Mouse (Mus musculus): ENCODE results near the gene Crybg2. TPM values are rescaled to one million over a fixed set of nuclear protein-coding genes. Genes with fewer than 3 reads are reported as not detected.
A peak's percentile ranks its signal among the peaks of the same experiment; 100 is the strongest.

Gene Crybg2
- polyA plus RNA-seq, 1 experiment from 2014 or later: 0.89 TPM

- no peak for ATAC-seq (ENCODE audit: low FRiP score)
- Histone ChIP-seq H3K4me2 (no peak overlapping the region), H3K9me3 (ENCODE audit: control insufficient read depth, low read length) (no peaks in the 10 kb centered on the region), H3K36me3 (ENCODE audit: control insufficient read depth, insufficient read depth, low read length) (no peaks in the 10 kb centered on the region), H3K4me3 (ENCODE audit: low read depth, low read length) (no peak overlapping the region), H3K27me3 (ENCODE audit: control insufficient read depth, insufficient read depth, low read length) (no peaks in the 10 kb centered on the region), H3K27ac (ENCODE audit: low read depth, low read length) (no peak overlapping the region), H3K4me1 (ENCODE audit: control insufficient read depth, insufficient read depth, low read length) (no peaks in the 10 kb centered on the region), H3K9ac (ENCODE audit: low read length) (no peak overlapping the region)
- no peak for DNase-seq (ENCODE audit: low spot score, missing footprints)
- WGBS: 49% methylated on average over 8 of the region's 8 CpGs
Measured at GRCm38 (mm10) chr4:134052560-134052959, 8.1 kb upstream of the Crybg2 start.

- WGBS: 84% methylated on average over 3 of the region's 3 CpGs
- no peaks in the 10 kb centered on the region for H3K9me3 ChIP-seq (ENCODE audit: control insufficient read depth, low read length)
- no peak within 1 kb of the TSS for H3K4me2 ChIP-seq
- ATAC-seq (ENCODE audit: low FRiP score) (no peak), DNase-seq (ENCODE audit: low spot score, missing footprints) (no peak)
- H3K4me1 ChIP-seq (ENCODE audit: control insufficient read depth, insufficient read depth, low read length): no peaks in the 10 kb centered on the region
- no peaks in the 10 kb centered on the region for H3K36me3 ChIP-seq (ENCODE audit: control insufficient read depth, insufficient read depth, low read length)
- H3K9ac ChIP-seq (ENCODE audit: low read length): no peak within 1 kb of the TSS
- H3K4me3 ChIP-seq (ENCODE audit: low read depth, low read length): no peak within 1 kb of the TSS
- no peak within 1 kb of the TSS for H3K27ac ChIP-seq (ENCODE audit: low read depth, low read length)
- no peaks in the 10 kb centered on the region for H3K27me3 ChIP-seq (ENCODE audit: control insufficient read depth, insufficient read depth, low read length)
Measured at GRCm38 (mm10) chr4:134053538-134053937, 7.1 kb upstream of the Crybg2 start, which contains the start of gene Zfp683. Zfp683 (plus strand) TSS chr4:134053838.

GRCm38 (mm10) chr4:134058166-134058715 lies 2.4 kb upstream of the Crybg2 start:
- Histone ChIP-seq H3K27me3 (ENCODE audit: control insufficient read depth, insufficient read depth, low read length) (peaks cover 2% of the 10 kb centered on the region; the same call in 1 of the 2 replicates), H3K9me3 (ENCODE audit: control insufficient read depth, low read length) (no peaks in the 10 kb centered on the region), H3K36me3 (ENCODE audit: control insufficient read depth, insufficient read depth, low read length) (no peaks in the 10 kb centered on the region), H3K4me3 (ENCODE audit: low read depth, low read length) (no peak overlapping the region), H3K27ac (ENCODE audit: low read depth, low read length) (no peak overlapping the region), H3K9ac (ENCODE audit: low read length) (no peak overlapping the region), H3K4me1 (ENCODE audit: control insufficient read depth, insufficient read depth, low read length) (no peaks in the 10 kb centered on the region), H3K4me2 (peak overlapping the region; percentile 3; the same call in 1 of the 2 replicates)
- DNase-seq (ENCODE audit: low spot score, missing footprints) (peak; percentile 68), ATAC-seq (ENCODE audit: low FRiP score) (no peak)
- 43% methylated on average over 14 of the region's 14 CpGs for WGBS

GRCm38 (mm10) chr4:134058908-134059307 lies 1.7 kb upstream of the Crybg2 start:
- DNase-seq (ENCODE audit: low spot score, missing footprints): no peak
- 79% methylated on average over 6 of the region's 6 CpGs for WGBS
- H3K9me3 ChIP-seq (ENCODE audit: control insufficient read depth, low read length): no peaks in the 10 kb centered on the region
- no peak overlapping the region for H3K4me3 ChIP-seq (ENCODE audit: low read depth, low read length)
- peaks cover 2% of the 10 kb centered on the region; the same call in 1 of the 2 replicates for H3K27me3 ChIP-seq (ENCODE audit: control insufficient read depth, insufficient read depth, low read length)
- H3K4me1 ChIP-seq (ENCODE audit: control insufficient read depth, insufficient read depth, low read length): no peaks in the 10 kb centered on the region
- H3K36me3 ChIP-seq (ENCODE audit: control insufficient read depth, insufficient read depth, low read length): no peaks in the 10 kb centered on the region
- no peak overlapping the region for H3K27ac ChIP-seq (ENCODE audit: low read depth, low read length)
- no peak for ATAC-seq (ENCODE audit: low FRiP score)
- no peak overlapping the region for H3K4me2 ChIP-seq
- H3K9ac ChIP-seq (ENCODE audit: low read length): no peak overlapping the region

- Histone ChIP-seq H3K4me2 (no peak overlapping the region), H3K36me3 (ENCODE audit: control insufficient read depth, insufficient read depth, low read length) (no peaks in the 10 kb centered on the region), H3K27me3 (ENCODE audit: control insufficient read depth, insufficient read depth, low read length) (peaks cover 7% of the 10 kb centered on the region), H3K9me3 (ENCODE audit: control insufficient read depth, low read length) (no peaks in the 10 kb centered on the region), H3K4me1 (ENCODE audit: control insufficient read depth, insufficient read depth, low read length) (peaks cover 3% of the 10 kb centered on the region; the same call in 1 of the 2 replicates), H3K4me3 (ENCODE audit: low read depth, low read length) (no peak overlapping the region), H3K27ac (ENCODE audit: low read depth, low read length) (no peak overlapping the region), H3K9ac (ENCODE audit: low read length) (no peak overlapping the region)
- ATAC-seq (ENCODE audit: low FRiP score): no peak
- WGBS: 63% methylated on average over 18 of the region's 18 CpGs
- peak; percentile 56 for DNase-seq (ENCODE audit: low spot score, missing footprints)
Measured at GRCm38 (mm10) chr4:134061166-134061830, 683 bp downstream of the Crybg2 start.

DNA sequence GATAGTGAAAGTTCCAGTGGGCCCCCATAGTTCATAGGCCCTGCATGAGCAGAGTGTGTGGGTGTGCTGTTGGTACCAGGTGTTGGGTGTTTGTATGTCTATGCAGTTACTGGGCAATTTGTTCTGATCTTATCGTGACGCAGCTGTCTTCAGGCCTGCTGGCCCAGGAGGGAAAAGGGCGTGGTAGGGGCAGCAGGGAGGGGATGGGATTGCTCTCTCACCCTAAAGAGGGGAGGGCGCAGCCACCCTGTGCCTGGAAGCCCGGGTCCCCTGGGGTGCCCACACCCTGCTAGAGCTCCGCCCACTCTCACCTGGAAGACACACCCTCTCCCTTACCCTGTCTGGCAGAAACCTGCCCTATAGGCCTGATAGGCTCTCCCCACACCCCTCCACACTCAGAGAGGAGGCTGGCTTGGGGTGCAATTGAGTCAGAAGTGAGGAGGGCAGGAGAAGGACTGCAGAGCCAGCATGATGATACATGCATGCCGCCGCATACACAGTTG lies 1.4 kb downstream of the Crybg2 start:
- ATAC-seq (ENCODE audit: low FRiP score): no peak
- Histone ChIP-seq H3K9ac (ENCODE audit: low read length) (no peak overlapping the region), H3K27ac (ENCODE audit: low read depth, low read length) (no peak overlapping the region), H3K4me2 (no peak overlapping the region), H3K9me3 (ENCODE audit: control insufficient read depth, low read length) (no peaks in the 10 kb centered on the region), H3K4me1 (ENCODE audit: control insufficient read depth, insufficient read depth, low read length) (peaks cover 3% of the 10 kb centered on the region; the same call in 1 of the 2 replicates), H3K36me3 (ENCODE audit: control insufficient read depth, insufficient read depth, low read length) (no peaks in the 10 kb centered on the region), H3K27me3 (ENCODE audit: control insufficient read depth, insufficient read depth, low read length) (peaks cover 7% of the 10 kb centered on the region), H3K4me3 (ENCODE audit: low read depth, low read length) (no peak overlapping the region)
- WGBS: 62% methylated on average over 8 of the region's 8 CpGs
- peak; percentile 8 for DNase-seq (ENCODE audit: low spot score, missing footprints)

GRCm38 (mm10) chr4:134062561-134062960 lies 1.9 kb downstream of the Crybg2 start:
- 78% methylated on average over 8 of the region's 8 CpGs for WGBS

GRCm38 (mm10) chr4:134065431-134066004 lies 4.9 kb downstream of the Crybg2 start:
- H3K4me1 ChIP-seq (ENCODE audit: control insufficient read depth, insufficient read depth, low read length): peaks cover 3% of the 10 kb centered on the region; the same call in 1 of the 2 replicates
- no peak overlapping the region for H3K4me3 ChIP-seq (ENCODE audit: low read depth, low read length)
- no peak overlapping the region for H3K27ac ChIP-seq (ENCODE audit: low read depth, low read length)
- peaks cover 6% of the 10 kb centered on the region for H3K27me3 ChIP-seq (ENCODE audit: control insufficient read depth, insufficient read depth, low read length)
- no peak for ATAC-seq (ENCODE audit: low FRiP score)
- DNase-seq (ENCODE audit: low spot score, missing footprints): peak; percentile 66
- H3K9me3 ChIP-seq (ENCODE audit: control insufficient read depth, low read length): no peaks in the 10 kb centered on the region
- H3K9ac ChIP-seq (ENCODE audit: low read length): no peak overlapping the region
- no peak overlapping the region for H3K4me2 ChIP-seq
- 21% methylated on average over 23 of the region's 23 CpGs for WGBS
- H3K36me3 ChIP-seq (ENCODE audit: control insufficient read depth, insufficient read depth, low read length): no peaks in the 10 kb centered on the region

More at GRCm38 (mm10) chr4:134062561-134062960, 1.9 kb downstream of the Crybg2 start:
- no peak overlapping the region for H3K9ac ChIP-seq (ENCODE audit: low read length)
- no peak overlapping the region for H3K27ac ChIP-seq (ENCODE audit: low read depth, low read length)
- no peak for ATAC-seq (ENCODE audit: low FRiP score)
- peaks cover 3% of the 10 kb centered on the region; the same call in 1 of the 2 replicates for H3K4me1 ChIP-seq (ENCODE audit: control insufficient read depth, insufficient read depth, low read length)
- H3K36me3 ChIP-seq (ENCODE audit: control insufficient read depth, insufficient read depth, low read length): no peaks in the 10 kb centered on the region
- H3K4me2 ChIP-seq: no peak overlapping the region
- no peak overlapping the region for H3K4me3 ChIP-seq (ENCODE audit: low read depth, low read length)
- peaks cover 7% of the 10 kb centered on the region for H3K27me3 ChIP-seq (ENCODE audit: control insufficient read depth, insufficient read depth, low read length)
- DNase-seq (ENCODE audit: low spot score, missing footprints): no peak
- no peaks in the 10 kb centered on the region for H3K9me3 ChIP-seq (ENCODE audit: control insufficient read depth, low read length)

GRCm38 (mm10) chr4:134067383-134067782 lies 6.8 kb downstream of the Crybg2 start:
- no peak overlapping the region for H3K4me3 ChIP-seq (ENCODE audit: low read depth, low read length)
- no peak overlapping the region for H3K9ac ChIP-seq (ENCODE audit: low read length)
- H3K4me2 ChIP-seq: no peak overlapping the region
- no peak for DNase-seq (ENCODE audit: low spot score, missing footprints)
- no peaks in the 10 kb centered on the region for H3K36me3 ChIP-seq (ENCODE audit: control insufficient read depth, insufficient read depth, low read length)
- ATAC-seq (ENCODE audit: low FRiP score): no peak
- peaks cover 6% of the 10 kb centered on the region for H3K27me3 ChIP-seq (ENCODE audit: control insufficient read depth, insufficient read depth, low read length)
- WGBS: 93% methylated on average over 8 of the region's 8 CpGs
- no peak overlapping the region for H3K27ac ChIP-seq (ENCODE audit: low read depth, low read length)
- H3K4me1 ChIP-seq (ENCODE audit: control insufficient read depth, insufficient read depth, low read length): peaks cover 3% of the 10 kb centered on the region; the same call in 1 of the 2 replicates
- no peaks in the 10 kb centered on the region for H3K9me3 ChIP-seq (ENCODE audit: control insufficient read depth, low read length)
